Mouse (Mus musculus) intestine, embryonic 14.5 days (tissue): ENCODE measurements around the gene Meltf. TPM values are rescaled to one million over a fixed set of nuclear protein-coding genes. Genes with fewer than 3 reads are reported as not detected.
"Not testable (repeated sequence)": the region's sequence is repeated elsewhere in the genome, so short reads cannot be mapped to it uniquely, and the experiment has no call there.

Experiments
- ATAC-seq: fragments of 200-750 bp; cut with Nextera tagmentation; replicated peaks from 2 replicates; pipeline ENCODE4 v1.8.0; 2017; ENCODE audit warnings: low read depth, moderate number of reproducible peaks, moderate TSS enrichment, moderate library complexity; ENCODE audit not compliant: low FRiP score, low TSS enrichment
- DNase-seq: peaks from one replicate; pipeline ENCODE4 v3.0.0-alpha.2; 2018; ENCODE audit warnings: low spot score
- H3K27ac ChIP-seq: fragments of 300-500 bp; sonication (generic); 2 replicates; pipeline ENCODE4 v1.5.1; 2014; ENCODE audit warnings: low read depth, mild to moderate bottlenecking, control low read depth
- H3K27me3 ChIP-seq: fragments of 300-500 bp; sonication (generic); replicated peaks from 2 replicates; pipeline ENCODE4 v1.6.1; 2014; ENCODE audit warnings: low read length, control low read depth; ENCODE audit not compliant: control insufficient read depth, insufficient read depth
- H3K36me3 ChIP-seq: fragments of 300-500 bp; sonication (generic); 2 replicates; pipeline ENCODE4 v1.6.1; 2014; ENCODE audit warnings: low read length, control low read depth; ENCODE audit not compliant: control insufficient read depth, insufficient read depth
- H3K4me1 ChIP-seq: fragments of 300-500 bp; sonication (generic); replicated peaks from 2 replicates; pipeline ENCODE4 v1.6.1; 2014; ENCODE audit warnings: low read length, control low read depth, mixed read lengths; ENCODE audit not compliant: control insufficient read depth, insufficient read depth
- H3K4me2 ChIP-seq: fragments of 300-500 bp; sonication (generic); 2 replicates; pipeline ENCODE4 v1.6.1; 2014; ENCODE audit warnings: low read length
- H3K4me3 ChIP-seq: fragments of 300-500 bp; sonication (generic); 2 replicates; pipeline ENCODE4 v1.5.1; 2014; ENCODE audit warnings: low read depth, low read length, control low read depth, mixed read lengths
- H3K9ac ChIP-seq: fragments of 300-500 bp; sonication (generic); 2 replicates; pipeline ENCODE4 v1.6.1; 2014; ENCODE audit warnings: mild to moderate bottlenecking, low read length
- H3K9me3 ChIP-seq: fragments of 300-500 bp; sonication (generic); 2 replicates; pipeline ENCODE4 v1.6.1; 2016; ENCODE audit warnings: low read length, control low read depth; ENCODE audit not compliant: control insufficient read depth
- WGBS: fragments of 180-500 bp; shearing (Covaris S2); extraction: QIAGEN DNeasy Blood & Tissue Kit; methylation state at CpG from one replicate; pipeline ENCODE4 v1.1.7; 2014; 5-methylcytosine and 5-hydroxymethylcytosine counted together
- polyA plus RNA-seq: library from polyadenylated mRNA; unstranded; fragments of >200 nt; fragmentation: Nextera tagmentation; extraction: Ambion mirVana; gene quantifications from 2 replicates; pipeline ENCODE4 v1.2.1, GENCODE M21; 2014

Gene Meltf
- polyA plus RNA-seq, 1 experiment from 2014 or later = 0.16 TPM

GRCm38 (mm10) chr16:31945986-31946385 is 67.4 kb downstream of the Meltf start:
- H3K4me3 ChIP-seq, H3K4me2 ChIP-seq, H3K9me3 ChIP-seq, H3K9ac ChIP-seq, H3K27ac ChIP-seq, ATAC-seq, DNase-seq, H3K27me3 ChIP-seq: not testable (repeated sequence)
- Histone ChIP-seq H3K36me3 (peaks cover 12% of the 10 kb centered on the region; the same call in 1 of the 2 replicates), H3K4me1 (peaks cover 18% of the 10 kb centered on the region)
- WGBS = 86% methylated on average over 6 of the region's 6 CpGs

- DNase-seq = no peak
- H3K4me3 ChIP-seq = peak overlapping the region; percentile 83
- no peaks in the 10 kb centered on the region for H3K9me3 ChIP-seq
- peaks cover 22% of the 10 kb centered on the region for H3K36me3 ChIP-seq
- peak overlapping the region; percentile 86 for H3K27ac ChIP-seq
- 28% methylated on average over 8 of the region's 8 CpGs for WGBS
- H3K27me3 ChIP-seq = no peaks in the 10 kb centered on the region
- no peak for ATAC-seq
- peaks cover 18% of the 10 kb centered on the region for H3K4me1 ChIP-seq
- H3K4me2 ChIP-seq = peak overlapping the region; percentile 92
- H3K9ac ChIP-seq = peak overlapping the region; percentile 72
These were observed 68.7 kb downstream of the Meltf start for GRCm38 (mm10) chr16:31947333-31947732.

- peak overlapping the region; percentile 92 for H3K4me2 ChIP-seq
- ATAC-seq = peak; percentile 73
- H3K36me3 ChIP-seq = peaks cover 22% of the 10 kb centered on the region
- no peaks in the 10 kb centered on the region for H3K9me3 ChIP-seq
- H3K4me1 ChIP-seq = peaks cover 18% of the 10 kb centered on the region
- H3K9ac ChIP-seq = peak overlapping the region; percentile 72
- H3K27ac ChIP-seq = peak overlapping the region; percentile 86
- H3K27me3 ChIP-seq = no peaks in the 10 kb centered on the region
- peak overlapping the region; percentile 83 for H3K4me3 ChIP-seq
- DNase-seq = peak; percentile 80
- under 1% methylated on average over 38 of the region's 38 CpGs for WGBS
These were observed 69.3 kb downstream of the Meltf start for GRCm38 (mm10) chr16:31947901-31948316.

- ATAC-seq (peak; percentile 85), DNase-seq (peak; percentile 99)
- H3K9me3 ChIP-seq = no peaks in the 10 kb centered on the region
- WGBS = under 1% methylated on average over 53 of the region's 55 CpGs
- H3K4me3 ChIP-seq = peak within 1 kb of the TSS; percentile 83
- peak within 1 kb of the TSS; percentile 72 for H3K9ac ChIP-seq
- peaks cover 18% of the 10 kb centered on the region for H3K4me1 ChIP-seq
- peak within 1 kb of the TSS; percentile 96 for H3K4me2 ChIP-seq
- H3K36me3 ChIP-seq = peaks cover 22% of the 10 kb centered on the region
- peak within 1 kb of the TSS; percentile 86 for H3K27ac ChIP-seq
- H3K27me3 ChIP-seq = no peaks in the 10 kb centered on the region
These were observed 69.8 kb downstream of the Meltf start, which contains the start of the genes 0610012G03Rik and Ncbp2 for GRCm38 (mm10) chr16:31948345-31948774. TSS of gene 0610012G03Rik (minus strand) at chr16:31948494. TSS of gene Ncbp2 (plus strand) at chr16:31948513.

Other genes with a start within 250 kb of the Meltf start
- gene Dlg1, start 215.4 kb upstream of the Meltf start, polyA plus RNA-seq = 28.5 and 31.1 TPM in 2 replicates
- gene Pigz, start 55.0 kb downstream of the Meltf start, polyA plus RNA-seq = 0.57 and 0.66 TPM in 2 replicates
- 111 and 117 TPM in 2 replicates for gene 0610012G03Rik, start 69.7 kb downstream of the Meltf start, polyA plus RNA-seq
- gene Ncbp2, start 69.7 kb downstream of the Meltf start, polyA plus RNA-seq = 90.5 and 106 TPM in 2 replicates
- gene Senp5, start 124.5 kb downstream of the Meltf start, polyA plus RNA-seq = 9.0 and 10.5 TPM in 2 replicates
- 41.4 and 42.4 TPM in 2 replicates for gene Pak2, start 200.5 kb downstream of the Meltf start, polyA plus RNA-seq
- 119 and 122 TPM in 2 replicates for gene Pigx, start 220.9 kb downstream of the Meltf start, polyA plus RNA-seq
- 24.1 and 31.9 TPM in 2 replicates for gene Cep19, start 221.0 kb downstream of the Meltf start, polyA plus RNA-seq